Mouse (Mus musculus) limb, embryonic 10.5 days (tissue): ENCODE measurements around the gene Fto. TPM values are rescaled to one million over a fixed set of nuclear protein-coding genes. Genes with fewer than 3 reads are reported as not detected.

Experiments used
- DNase-seq: peaks from one replicate; pipeline ENCODE4 v3.0.0-alpha.2; 2017; ENCODE audit warnings: low spot score
- H3K27ac ChIP-seq: fragments of 300-500 bp; sonication (generic); 2 replicates; pipeline ENCODE4 v1.5.1; 2016; ENCODE audit warnings: mild to moderate bottlenecking
- H3K27me3 ChIP-seq: fragments of 300-500 bp; sonication (generic); 2 replicates; pipeline ENCODE4 v1.6.1; 2016; ENCODE audit warnings: low read depth, mild to moderate bottlenecking; ENCODE audit not compliant: poor library complexity, severe bottlenecking
- H3K36me3 ChIP-seq: fragments of 300-500 bp; sonication (generic); 2 replicates; pipeline ENCODE4 v1.6.1; 2016; ENCODE audit warnings: mild to moderate bottlenecking, moderate library complexity
- H3K4me1 ChIP-seq: fragments of 300-500 bp; sonication (generic); 2 replicates; pipeline ENCODE4 v1.6.1; 2016
- H3K4me3 ChIP-seq: fragments of 300-500 bp; sonication (generic); 2 replicates; pipeline ENCODE4 v1.5.1; 2016; ENCODE audit warnings: mild to moderate bottlenecking, moderate library complexity
- H3K9me3 ChIP-seq: fragments of 300-500 bp; sonication (generic); replicated peaks from 2 replicates; pipeline ENCODE4 v1.6.1; 2016; ENCODE audit warnings: mild to moderate bottlenecking
- WGBS: fragments of 180-500 bp; shearing (Covaris S2); methylation state at CpG from one replicate; pipeline ENCODE4 v1.1.7; 2016; 5-methylcytosine and 5-hydroxymethylcytosine counted together
- polyA plus RNA-seq: library from polyadenylated mRNA; unstranded; fragments of >200 nt; fragmentation: Nextera tagmentation; extraction: Ambion mirVana; gene quantifications from 2 replicates; pipeline ENCODE4 v1.2.1, GENCODE M21; 2016

The Fto gene
- polyA plus RNA-seq, 1 experiment from 2014 or later: 100 TPM

GRCm38 (mm10) chr8:91565869-91566502 is 252.7 kb downstream of the Fto start:
- H3K4me3 ChIP-seq: no peak overlapping the region
- peaks cover 60% of the 10 kb centered on the region for H3K4me1 ChIP-seq
- H3K36me3 ChIP-seq: no peaks in the 10 kb centered on the region
- no peaks in the 10 kb centered on the region for H3K9me3 ChIP-seq
- 57% methylated on average over 12 of the region's 12 CpGs for WGBS
- DNase-seq: no peak
- peaks cover 75% of the 10 kb centered on the region for H3K27me3 ChIP-seq
- no peak overlapping the region for H3K27ac ChIP-seq

DNA sequence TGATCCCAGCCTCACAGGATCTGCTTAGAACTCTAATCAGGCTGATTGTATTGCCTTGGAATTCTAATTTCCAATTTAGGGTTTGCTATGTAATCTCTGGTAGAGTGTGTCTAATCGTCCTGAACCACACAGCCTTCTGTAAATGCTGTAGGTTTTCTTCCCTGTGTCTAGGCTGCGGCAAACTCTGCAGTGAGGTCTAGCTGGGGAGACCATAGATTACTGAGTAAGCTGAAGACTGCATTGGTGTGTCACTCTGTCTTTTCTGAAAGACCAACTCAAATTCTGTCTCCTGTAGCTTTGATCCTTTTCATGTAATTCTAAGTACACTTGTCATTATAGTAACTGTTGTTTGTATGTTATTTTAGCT is 253.2 kb downstream of the Fto start:
- Histone ChIP-seq H3K9me3 (no peaks in the 10 kb centered on the region), H3K27ac (no peak overlapping the region), H3K4me3 (no peak overlapping the region), H3K4me1 (peaks cover 65% of the 10 kb centered on the region), H3K27me3 (peaks cover 71% of the 10 kb centered on the region), H3K36me3 (no peaks in the 10 kb centered on the region)
- 70% methylated on average over 2 of the region's 2 CpGs for WGBS
- DNase-seq: no peak

- no peaks in the 10 kb centered on the region for H3K36me3 ChIP-seq
- H3K27me3 ChIP-seq: peaks cover 81% of the 10 kb centered on the region
- no peak overlapping the region for H3K27ac ChIP-seq
- DNase-seq: no peak
- H3K4me1 ChIP-seq: peaks cover 68% of the 10 kb centered on the region
- no peaks in the 10 kb centered on the region for H3K9me3 ChIP-seq
- WGBS: 50% methylated on average over 11 of the region's 11 CpGs
- no peak overlapping the region for H3K4me3 ChIP-seq
Observed at GRCm38 (mm10) chr8:91569874-91570273, 256.5 kb downstream of the Fto start.

DNA sequence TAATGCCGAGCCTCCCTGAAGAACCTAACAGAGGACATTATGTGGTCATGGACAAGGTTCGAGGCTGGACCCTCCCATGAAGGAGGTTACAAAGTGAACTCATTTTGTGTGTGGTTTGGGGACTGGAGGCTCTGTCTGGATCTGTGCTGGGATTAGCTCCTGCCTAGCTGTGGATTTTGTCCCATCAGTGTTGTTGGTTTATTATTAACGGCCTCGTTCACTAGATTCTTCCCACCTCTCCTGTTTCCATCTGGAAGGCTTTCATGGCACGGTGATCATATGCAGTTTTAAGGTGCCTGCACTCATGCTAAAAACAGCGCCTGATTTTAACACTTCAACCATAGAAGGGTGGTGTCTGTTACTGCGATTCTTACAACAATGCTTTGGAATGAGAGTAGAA is 257.5 kb downstream of the Fto start:
- 86% methylated on average over 7 of the region's 7 CpGs for WGBS

GRCm38 (mm10) chr8:91571978-91572377 is 258.7 kb downstream of the Fto start:
- Histone ChIP-seq H3K36me3 (no peaks in the 10 kb centered on the region), H3K4me1 (peaks cover 78% of the 10 kb centered on the region), H3K27me3 (peaks cover 79% of the 10 kb centered on the region), H3K27ac (no peak overlapping the region), H3K9me3 (no peaks in the 10 kb centered on the region), H3K4me3 (no peak overlapping the region)
- WGBS: 47% methylated on average over 4 of the region's 4 CpGs
- no peak for DNase-seq

More for the DNA sequence above, 257.5 kb downstream of the Fto start:
- Histone ChIP-seq H3K9me3 (no peaks in the 10 kb centered on the region), H3K36me3 (no peaks in the 10 kb centered on the region), H3K4me3 (no peak overlapping the region), H3K4me1 (peaks cover 77% of the 10 kb centered on the region), H3K27me3 (peaks cover 76% of the 10 kb centered on the region), H3K27ac (no peak overlapping the region)
- DNase-seq: no peak

DNA sequence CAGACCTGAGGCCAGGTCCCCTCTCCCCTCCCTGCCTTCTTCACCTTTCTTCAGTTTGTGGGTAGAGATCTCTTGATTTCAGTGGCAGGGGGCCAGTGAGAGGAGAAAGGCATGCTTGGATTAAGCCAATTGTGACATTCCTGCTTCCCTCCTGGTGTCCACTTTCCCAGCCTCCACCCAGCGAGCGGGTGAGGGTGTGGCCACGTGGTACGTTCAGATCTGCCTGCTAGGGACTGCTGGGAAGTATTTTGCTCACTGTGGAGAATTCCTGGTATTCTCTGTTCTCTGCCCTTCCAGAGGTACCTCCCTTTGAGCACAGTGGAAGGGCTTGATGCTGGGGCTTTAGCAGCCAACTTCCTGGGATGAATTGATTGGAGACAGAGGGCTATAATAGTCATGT is 259.3 kb downstream of the Fto start:
- WGBS: 37% methylated on average over 4 of the region's 4 CpGs
- H3K4me1 ChIP-seq: peaks cover 75% of the 10 kb centered on the region
- DNase-seq: no peak
- no peaks in the 10 kb centered on the region for H3K9me3 ChIP-seq
- peaks cover 80% of the 10 kb centered on the region for H3K27me3 ChIP-seq
- no peaks in the 10 kb centered on the region for H3K36me3 ChIP-seq
- no peak overlapping the region for H3K4me3 ChIP-seq
- H3K27ac ChIP-seq: no peak overlapping the region

- H3K4me1 ChIP-seq: peaks cover 52% of the 10 kb centered on the region
- no peak overlapping the region for H3K4me3 ChIP-seq
- no peaks in the 10 kb centered on the region for H3K36me3 ChIP-seq
- 8% methylated on average over 3 of the region's 3 CpGs for WGBS
- H3K9me3 ChIP-seq: no peaks in the 10 kb centered on the region
- peaks cover 74% of the 10 kb centered on the region for H3K27me3 ChIP-seq
- DNase-seq: peak; percentile 58
- H3K27ac ChIP-seq: peak overlapping the region; percentile 59; the same call in 1 of the 2 replicates
Observed at GRCm38 (mm10) chr8:91575576-91575975, 262.3 kb downstream of the Fto start.

- Histone ChIP-seq H3K36me3 (no peaks in the 10 kb centered on the region), H3K27ac (peak overlapping the region; percentile 59), H3K4me1 (peaks cover 44% of the 10 kb centered on the region), H3K4me3 (0 out of 2 replicates have a peak overlapping the region, but pooled peaks have one; percentile 12), H3K27me3 (peaks cover 76% of the 10 kb centered on the region), H3K9me3 (no peaks in the 10 kb centered on the region)
- 9% methylated on average over 17 of the region's 17 CpGs for WGBS
- DNase-seq: no peak
Observed at GRCm38 (mm10) chr8:91576086-91576917, 263.0 kb downstream of the Fto start.

- Histone ChIP-seq H3K36me3 (no peaks in the 10 kb centered on the region), H3K27me3 (peaks cover 79% of the 10 kb centered on the region), H3K4me1 (peaks cover 40% of the 10 kb centered on the region), H3K4me3 (no peak overlapping the region), H3K27ac (no peak overlapping the region), H3K9me3 (no peaks in the 10 kb centered on the region)
- 12% methylated on average over 6 of the region's 6 CpGs for WGBS
- no peak for DNase-seq
Observed at GRCm38 (mm10) chr8:91576918-91577241, 263.6 kb downstream of the Fto start.

GRCm38 (mm10) chr8:91577605-91578004 is 264.3 kb downstream of the Fto start:
- H3K4me1 ChIP-seq: peaks cover 36% of the 10 kb centered on the region
- H3K4me3 ChIP-seq: no peak overlapping the region
- no peaks in the 10 kb centered on the region for H3K36me3 ChIP-seq
- no peak overlapping the region for H3K27ac ChIP-seq
- H3K27me3 ChIP-seq: peaks cover 79% of the 10 kb centered on the region
- WGBS: 96% methylated on average over 3 of the region's 3 CpGs
- no peak for DNase-seq
- no peaks in the 10 kb centered on the region for H3K9me3 ChIP-seq

GRCm38 (mm10) chr8:91584620-91585415 is 271.5 kb downstream of the Fto start:
- H3K9me3 ChIP-seq: no peaks in the 10 kb centered on the region
- H3K4me3 ChIP-seq: no peak overlapping the region
- no peaks in the 10 kb centered on the region for H3K36me3 ChIP-seq
- H3K4me1 ChIP-seq: 0 out of 2 replicates have a peak, but pooled peaks cover 14% of the 10 kb centered on the region
- no peak overlapping the region for H3K27ac ChIP-seq
- 82% methylated on average over 11 of the region's 11 CpGs for WGBS
- no peak for DNase-seq
- peaks cover 97% of the 10 kb centered on the region for H3K27me3 ChIP-seq

DNA sequence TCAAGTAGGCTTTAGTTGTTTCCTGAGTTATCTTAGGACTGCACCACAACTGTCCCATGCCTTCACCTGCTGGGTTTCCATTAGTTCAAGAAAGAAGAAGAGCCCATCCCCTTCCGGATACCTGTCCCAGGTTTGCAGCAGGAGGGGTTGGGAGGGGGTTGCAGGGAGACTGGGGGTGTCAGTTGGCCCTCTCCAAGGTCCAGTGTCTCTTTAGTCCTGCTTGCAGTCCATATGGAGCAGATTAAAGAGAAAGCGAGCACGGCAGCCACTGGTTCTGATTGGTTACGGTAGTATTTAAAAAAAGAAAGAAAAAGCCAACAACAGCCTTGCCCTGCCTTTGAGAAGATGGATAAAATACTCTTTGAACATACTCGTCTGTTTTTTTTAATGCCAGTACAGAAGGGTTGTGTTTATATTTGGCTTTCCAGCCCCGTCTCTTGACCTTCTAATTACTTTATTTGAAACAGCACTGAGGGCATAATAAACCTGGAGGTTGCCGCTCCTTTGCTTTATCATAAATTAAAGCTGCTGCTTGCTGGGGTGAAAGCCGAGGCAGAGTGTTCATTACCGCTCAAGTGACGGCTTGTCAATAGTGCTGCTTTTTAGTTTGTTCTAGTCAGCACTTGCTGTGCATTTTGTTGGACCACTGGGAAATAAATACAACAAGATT is 279.2 kb downstream of the Fto start:
- no peaks in the 10 kb centered on the region for H3K9me3 ChIP-seq
- 11% methylated on average over 10 of the region's 10 CpGs for WGBS
- H3K27me3 ChIP-seq: peaks cover 96% of the 10 kb centered on the region
- peak overlapping the region; percentile 19; the same call in 1 of the 2 replicates for H3K4me3 ChIP-seq
- peak; percentile 54 for DNase-seq
- no peak overlapping the region for H3K27ac ChIP-seq
- 0 out of 2 replicates have a peak, but pooled peaks cover 4% of the 10 kb centered on the region for H3K36me3 ChIP-seq
- peaks cover 45% of the 10 kb centered on the region for H3K4me1 ChIP-seq
